Mouse (Mus musculus) monocyte, adult 5-6 weeks (primary cell): ENCODE measurements around the gene Otub1. TPM values are rescaled to one million over a fixed set of nuclear protein-coding genes. Genes with fewer than 3 reads are reported as not detected.

Source experiments
- ATAC-seq: fragments of 153-309, 156-312 bp; replicated peaks from 2 replicates; pipeline ENCODE4 v1.8.0; 2017; ENCODE audit warnings: mild to moderate bottlenecking; ENCODE audit not compliant: low TSS enrichment, insufficient number of reproducible peaks, severe bottlenecking, poor library complexity, low FRiP score
- total RNA-seq: library from RNA; stranded (forward); fragments of 200-1000, 200-491, 200-594 nt; gene quantifications from 3 replicates; pipeline ENCODE4 v1.2.3, GENCODE M21; 2017

Gene Otub1
- total RNA-seq, 1 experiment from 2014 or later = 71.4 TPM

GRCm38 (mm10) chr19:7181496-7181895, 24.6 kb downstream of the Otub1 start:
- ATAC-seq = no peak

GRCm38 (mm10) chr19:7180756-7181405, 25.2 kb downstream of the Otub1 start:
- no peak for ATAC-seq

- no peak for ATAC-seq
These were observed 27.2 kb downstream of the Otub1 start for GRCm38 (mm10) chr19:7178841-7179452.

GRCm38 (mm10) chr19:7177804-7178511, 28.2 kb downstream of the Otub1 start:
- no peak for ATAC-seq

DNA sequence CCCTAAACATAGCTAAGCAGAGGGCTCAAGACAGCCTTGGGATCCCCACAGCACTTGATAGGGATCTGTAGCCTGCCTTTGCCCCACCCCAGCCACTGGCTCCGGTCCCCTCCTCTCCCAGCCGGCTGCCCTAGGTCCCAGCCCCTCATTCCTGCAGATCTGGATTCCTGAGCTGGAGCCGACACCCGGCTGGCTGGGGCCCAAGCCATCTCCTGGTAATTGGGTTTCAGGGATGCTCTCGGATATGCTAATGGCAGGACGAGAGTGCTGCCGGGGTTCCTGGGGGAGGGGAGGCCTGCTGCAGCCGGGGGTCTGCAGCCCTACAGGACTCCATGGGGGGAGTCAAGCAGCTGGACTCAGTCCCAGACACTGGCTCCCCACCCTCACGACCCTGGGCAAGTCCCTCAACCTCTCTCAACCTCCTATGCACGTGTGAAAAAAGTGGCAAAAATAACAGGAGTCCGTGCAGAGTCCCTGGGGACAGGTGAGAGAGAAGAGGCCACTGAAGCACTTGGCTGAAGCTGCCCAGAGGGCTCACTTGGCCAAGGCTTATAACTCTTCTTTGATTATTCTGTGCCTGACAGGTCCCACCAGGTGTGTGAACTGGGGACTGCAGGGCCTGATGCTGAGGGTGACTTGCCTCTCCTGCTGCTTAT, 29.9 kb downstream of the Otub1 start:
- no peak for ATAC-seq

DNA sequence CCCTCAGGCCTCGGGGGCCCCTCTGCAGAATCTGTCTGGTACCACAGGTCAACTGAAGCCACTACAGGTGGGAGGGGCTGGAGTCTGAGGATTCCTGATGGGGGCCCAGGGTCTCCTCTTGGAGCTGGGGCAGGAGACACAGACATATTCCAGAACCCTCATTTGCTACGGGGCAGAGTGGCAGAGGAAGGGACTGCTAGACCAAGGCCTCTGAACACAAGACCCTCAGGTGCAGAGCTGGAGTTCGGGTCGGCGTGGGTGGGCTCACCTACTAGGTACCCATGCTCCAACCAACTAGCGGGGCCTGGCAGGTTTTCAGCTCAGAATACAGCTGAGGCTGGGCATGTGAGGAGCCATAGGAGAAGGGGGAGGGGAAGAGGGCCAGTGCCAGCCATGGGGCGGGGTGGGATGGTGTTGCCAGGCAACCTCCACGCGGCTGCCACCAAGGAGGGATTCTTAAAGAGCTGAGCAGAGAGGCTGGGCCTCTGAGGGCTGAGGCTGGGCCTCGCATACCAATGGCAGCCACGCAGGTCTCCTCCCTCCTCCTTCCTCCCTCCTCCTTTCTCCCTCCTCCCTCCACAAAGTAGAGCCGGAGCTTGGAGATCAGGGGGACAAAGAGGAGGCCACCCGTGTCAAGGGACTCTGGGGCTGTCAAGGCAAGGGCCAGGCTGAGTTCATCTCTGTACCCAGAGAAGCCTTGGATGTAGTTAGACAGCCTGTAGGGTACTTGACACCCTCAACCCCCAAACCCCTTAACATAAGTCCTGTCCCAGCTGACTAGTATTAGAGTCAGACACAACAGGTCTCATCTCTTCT, 33.9 kb downstream of the Otub1 start:
- no peak for ATAC-seq

- ATAC-seq = no peak
These were observed 34.7 kb downstream of the Otub1 start for GRCm38 (mm10) chr19:7171447-7171846.

DNA sequence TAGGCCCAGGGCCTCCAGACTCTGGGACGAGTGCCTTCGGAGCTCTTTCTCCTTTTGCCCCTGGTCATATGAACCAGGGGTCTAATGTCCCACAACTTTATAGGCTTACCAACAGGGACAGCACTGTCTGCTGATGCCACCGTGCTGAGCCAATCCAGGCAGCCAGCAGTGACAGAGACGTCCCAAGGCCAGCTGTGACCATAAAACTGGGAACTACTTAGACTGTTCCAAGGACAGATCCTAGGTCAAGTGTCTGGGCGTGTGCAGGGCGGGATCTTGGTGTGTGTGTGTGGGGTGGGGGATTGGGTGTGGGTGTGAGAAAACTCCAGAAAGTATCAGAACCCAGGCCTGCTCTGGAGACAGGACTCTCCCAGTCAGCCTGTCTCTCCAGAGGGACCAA, 35.2 kb downstream of the Otub1 start:
- ATAC-seq = no peak

DNA sequence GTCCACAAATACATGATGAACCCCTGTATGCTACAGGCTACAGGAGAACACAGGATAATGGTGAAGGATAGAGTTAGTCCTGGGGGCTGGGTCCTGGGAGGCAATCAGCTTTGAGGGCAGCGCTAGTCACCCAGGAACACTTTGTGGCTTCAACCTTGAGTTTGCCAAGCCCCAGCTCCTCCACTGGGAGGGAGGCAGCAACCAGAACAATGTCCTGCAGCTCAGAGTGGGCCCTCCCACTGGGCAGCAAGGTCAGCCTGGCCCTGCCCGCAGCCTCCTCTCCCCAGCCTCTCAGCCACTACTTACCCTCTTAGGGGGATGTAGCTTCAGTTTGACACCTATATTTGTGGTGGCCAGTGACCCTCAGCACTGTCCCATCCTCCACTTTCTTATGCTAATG, 37.7 kb downstream of the Otub1 start:
- no peak for ATAC-seq

DNA sequence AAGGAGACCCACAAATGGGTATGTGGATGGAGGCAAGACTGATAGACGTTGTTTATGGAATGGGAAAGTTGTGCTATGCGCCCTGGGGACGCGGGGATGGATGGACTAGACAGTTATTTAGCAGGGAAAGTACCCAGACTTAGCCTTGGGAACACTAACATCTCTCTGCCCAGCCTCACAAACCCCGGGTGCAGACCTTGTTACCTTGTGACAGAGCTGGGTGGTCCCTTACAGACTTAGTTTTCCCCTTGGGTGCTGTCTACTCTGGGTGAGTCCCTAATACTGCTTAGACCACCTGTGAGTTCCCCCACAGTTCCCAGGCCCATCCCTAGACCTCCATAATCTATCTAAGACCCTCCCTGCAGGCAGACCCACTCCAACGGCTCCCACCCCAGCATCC, 39.3 kb downstream of the Otub1 start:
- ATAC-seq = no peak

DNA sequence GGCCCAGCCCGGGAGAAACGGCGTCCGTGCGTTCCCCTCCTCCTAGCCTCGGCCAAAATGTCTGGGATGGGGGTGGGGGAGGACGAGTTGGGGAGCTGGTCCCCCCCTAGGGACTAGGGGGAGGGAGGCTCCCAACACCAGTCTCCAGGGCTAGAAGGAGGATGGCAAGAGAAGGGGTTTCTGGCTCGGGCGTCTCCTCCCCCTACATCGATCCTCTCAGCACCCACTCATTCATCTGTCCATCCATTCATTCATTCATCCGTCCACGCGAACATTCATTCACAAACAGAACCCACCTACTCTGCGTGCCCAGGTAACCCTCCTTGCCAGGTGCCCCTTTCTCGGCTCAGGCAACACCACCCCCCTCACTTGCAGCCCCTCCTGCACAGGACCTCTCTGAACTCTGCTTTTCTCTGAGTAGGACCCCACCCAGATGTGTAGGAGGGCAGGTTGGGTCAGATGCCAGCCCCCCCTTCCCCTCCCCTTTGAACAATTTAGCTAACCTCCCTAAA, 39.9 kb downstream of the Otub1 start:
- ATAC-seq = no peak

GRCm38 (mm10) chr19:7165509-7166199, 40.5 kb downstream of the Otub1 start:
- ATAC-seq = no peak

DNA sequence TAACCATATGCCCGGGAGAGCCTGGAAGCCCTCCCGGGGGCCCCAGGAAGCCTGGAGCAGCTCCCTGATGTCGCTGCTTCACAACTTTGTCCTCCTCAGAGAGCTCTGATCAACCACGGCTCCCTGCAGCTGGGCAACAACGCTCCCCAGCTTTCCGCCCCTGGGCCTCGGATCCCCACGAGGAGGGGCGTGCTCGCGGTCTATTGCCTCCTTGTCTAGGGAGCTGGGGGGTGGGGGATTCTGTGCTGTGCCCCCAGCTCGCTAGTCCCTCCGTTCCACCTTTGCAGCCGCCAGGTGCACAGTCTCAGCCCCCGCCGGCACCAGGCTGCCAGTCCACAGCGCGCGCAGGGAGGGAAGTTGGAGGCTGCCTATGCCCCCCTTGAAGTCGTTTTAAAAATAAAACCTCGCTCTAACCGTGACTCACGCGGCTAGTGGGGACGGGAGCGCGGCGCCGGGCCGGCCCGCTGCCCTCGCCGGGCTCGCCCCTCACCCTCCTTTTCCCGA, 41.2 kb downstream of the Otub1 start:
- no peak for ATAC-seq

DNA sequence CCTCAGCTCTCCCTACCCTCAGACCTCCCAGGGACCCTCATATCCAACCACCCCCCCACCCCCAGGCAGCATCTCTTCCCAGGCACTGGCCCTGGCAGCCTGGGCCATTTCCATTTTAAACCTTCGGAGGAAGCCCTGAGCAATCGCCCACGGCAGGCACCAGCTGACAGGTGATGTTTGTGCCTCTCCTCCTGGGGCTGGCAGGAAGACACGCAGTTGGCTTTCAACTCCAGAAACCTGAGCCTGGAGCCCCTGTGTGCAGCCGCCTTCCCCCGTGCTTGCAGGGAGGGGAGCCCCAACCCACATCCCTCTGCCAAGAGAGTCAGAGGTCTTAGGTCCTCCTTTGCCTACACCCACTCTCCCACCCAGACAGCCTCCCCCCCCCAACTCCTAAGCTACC, 41.9 kb downstream of the Otub1 start:
- ATAC-seq = no peak

DNA sequence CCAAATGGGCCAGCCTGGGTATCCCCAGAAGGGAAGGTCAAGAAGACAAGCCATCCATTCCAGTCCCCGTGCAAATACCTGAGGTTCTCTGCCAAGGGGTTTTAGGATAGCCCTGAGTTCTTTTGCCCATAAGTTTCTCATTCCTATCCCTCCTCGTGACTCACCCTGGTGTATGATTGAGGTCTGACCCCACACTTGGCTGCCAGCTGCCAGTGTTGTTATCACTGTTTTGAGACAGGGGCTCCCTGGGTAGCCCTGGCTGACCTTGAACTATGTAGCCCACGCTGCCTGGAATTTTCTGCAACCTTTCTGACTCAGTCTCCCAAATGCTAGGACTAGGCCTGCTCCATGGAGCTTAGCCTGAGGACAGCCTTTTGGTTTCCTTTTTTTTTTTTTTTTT, 45.1 kb downstream of the Otub1 start:
- no peak for ATAC-seq

DNA sequence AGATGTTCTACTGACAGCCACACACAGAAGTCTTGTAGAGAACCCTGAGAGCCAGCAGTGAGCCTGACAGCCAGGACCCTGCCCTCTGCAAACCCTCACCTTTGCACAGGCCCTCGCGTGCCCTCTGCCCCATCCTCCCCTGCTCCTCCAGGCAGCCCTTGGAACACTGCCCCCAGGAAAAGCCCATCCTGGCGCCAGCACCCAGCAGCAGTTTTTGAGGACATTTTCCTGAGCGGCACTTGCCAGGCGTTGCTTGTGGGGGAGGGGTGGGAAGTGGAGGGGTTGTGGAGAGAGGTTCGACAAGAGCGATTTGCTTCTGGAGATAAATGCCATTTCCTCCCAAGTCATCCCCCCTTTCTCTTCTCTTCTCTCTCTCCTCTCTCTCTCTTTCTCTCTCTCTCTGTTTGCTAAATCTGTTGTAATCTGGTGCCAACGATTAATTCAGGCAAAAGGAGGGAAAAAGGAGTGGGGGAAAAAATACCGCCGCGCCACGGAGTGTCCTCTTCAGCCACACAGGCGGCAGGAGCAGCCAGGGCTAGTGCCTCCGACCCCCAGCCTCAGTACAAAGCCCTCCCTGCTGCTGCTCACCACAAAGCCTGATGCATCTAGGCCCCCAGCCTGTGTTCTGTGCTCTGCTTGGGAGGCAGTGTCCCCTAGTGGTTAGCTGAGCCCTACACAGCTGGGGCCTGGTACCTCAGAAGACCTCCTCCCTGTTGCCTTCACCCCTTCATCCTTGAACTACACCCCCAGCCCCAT, 45.8 kb downstream of the Otub1 start:
- no peak for ATAC-seq

- ATAC-seq = no peak
These were observed 48.4 kb downstream of the Otub1 start for GRCm38 (mm10) chr19:7157734-7158133.
